Mouse (Mus musculus): Measurements from ENCODE around the gene March8. TPM values are rescaled to one million over a fixed set of nuclear protein-coding genes. Genes with fewer than 3 reads are reported as not detected.
"Not testable (repeated sequence)": the region's sequence is repeated elsewhere in the genome, so short reads cannot be mapped to it uniquely, and the experiment has no call there.

Gene March8
- polyA plus RNA-seq, 1 experiment from 2014 or later = 42.0 TPM

- no peaks in the 10 kb centered on the region; the same call in 1 of the 2 replicates for H3K4me1 ChIP-seq (replicated peaks)
- DNase-seq (ENCODE audit: low spot score) = no peak
- no peaks in the 10 kb centered on the region for H3K27me3 ChIP-seq (ENCODE audit: insufficient read depth, poor library complexity, severe bottlenecking)
- H3K4me3 ChIP-seq = no peak overlapping the region
- no peaks in the 10 kb centered on the region for H3K36me3 ChIP-seq
- WGBS = 88% methylated on average over 1 of the region's 1 CpGs
- no peak overlapping the region for H3K27ac ChIP-seq
- H3K9me3 ChIP-seq = no peaks in the 10 kb centered on the region
Measured at GRCm38 (mm10) chr6:116353428-116353827, 15.6 kb downstream of the March8 start.

DNA sequence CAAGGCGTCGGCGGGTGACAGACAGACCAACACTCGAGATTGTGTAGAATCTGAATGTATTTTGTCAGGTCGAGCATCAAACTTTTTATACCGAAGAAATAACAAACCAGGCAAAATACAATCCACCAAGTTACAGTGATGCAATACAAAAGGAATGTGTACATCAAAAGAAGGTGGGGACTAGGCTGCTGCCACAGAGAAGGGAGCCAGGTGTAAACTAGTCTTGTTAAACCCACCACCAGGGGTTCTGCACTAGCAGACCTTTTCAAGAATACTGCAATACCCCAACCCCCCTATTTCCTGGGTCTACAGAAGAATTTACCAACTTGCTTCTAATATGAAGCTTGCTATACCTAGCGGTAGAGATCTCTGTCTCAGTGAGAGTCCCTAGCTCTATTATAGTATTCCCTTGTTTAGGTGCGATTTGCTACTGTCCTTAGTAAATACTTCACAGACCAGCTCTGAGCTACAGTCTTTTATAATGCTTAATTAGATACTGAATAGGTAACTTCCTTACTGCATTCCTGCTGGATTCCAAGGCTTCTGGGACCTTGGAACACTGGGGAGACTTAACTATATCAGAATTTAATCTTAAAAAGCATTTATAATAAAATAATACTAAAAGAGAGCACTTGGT, 18.6 kb downstream of the March8 start:
- H3K27ac ChIP-seq; DNase-seq (ENCODE audit: low spot score); H3K4me1 ChIP-seq (replicated peaks); H3K9me3 ChIP-seq; H3K4me3 ChIP-seq; H3K36me3 ChIP-seq; H3K27me3 ChIP-seq (ENCODE audit: insufficient read depth, poor library complexity, severe bottlenecking): not testable (repeated sequence)
- 76% methylated on average over 8 of the region's 8 CpGs for WGBS

DNA sequence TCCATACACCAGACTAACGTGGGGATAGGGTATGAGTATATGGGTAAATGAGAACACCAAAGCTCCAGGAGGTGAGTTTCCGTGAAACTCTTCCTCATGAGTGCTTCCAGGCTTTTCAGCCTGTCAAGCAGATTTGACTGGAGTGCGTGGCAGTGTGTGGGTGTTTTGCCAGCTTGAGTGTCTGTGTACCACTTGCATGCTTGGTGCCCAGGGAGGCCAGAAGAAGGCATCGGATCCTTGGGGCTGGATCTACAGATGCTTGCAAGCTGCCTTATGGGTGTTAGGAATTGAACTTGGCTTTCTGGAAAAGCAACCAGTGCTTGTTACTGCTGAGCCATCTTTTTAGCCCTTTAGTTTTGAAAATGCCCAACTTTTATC, 19.1 kb downstream of the March8 start:
- DNase-seq (ENCODE audit: low spot score) = no peak
- Histone ChIP-seq H3K4me1 (replicated peaks) (no peaks in the 10 kb centered on the region; the same call in 1 of the 2 replicates), H3K27me3 (ENCODE audit: insufficient read depth, poor library complexity, severe bottlenecking) (no peaks in the 10 kb centered on the region), H3K36me3 (no peaks in the 10 kb centered on the region), H3K4me3 (no peak overlapping the region), H3K9me3 (no peaks in the 10 kb centered on the region), H3K27ac (no peak overlapping the region)
- WGBS = 74% methylated on average over 4 of the region's 4 CpGs

DNA sequence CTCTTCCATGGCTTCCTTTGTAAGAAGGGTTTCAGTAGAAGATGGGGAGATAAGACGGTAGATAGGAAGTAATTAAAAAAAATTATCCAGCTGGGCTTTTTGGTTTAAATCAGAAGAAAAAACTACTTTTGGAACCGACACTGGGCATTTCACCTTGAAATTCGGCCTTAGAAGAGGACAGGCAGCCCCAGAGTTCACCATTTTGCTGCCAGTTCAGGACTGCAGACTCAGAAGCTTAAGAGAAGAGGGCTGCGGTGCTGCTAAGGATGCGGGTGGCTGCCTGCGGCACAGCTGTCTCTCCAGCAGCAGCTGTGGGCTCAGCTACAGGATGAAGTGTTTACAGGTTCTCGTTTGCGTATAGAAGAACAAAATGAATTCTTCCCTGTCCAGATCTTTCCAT, 20.2 kb downstream of the March8 start:
- H3K27me3 ChIP-seq (ENCODE audit: insufficient read depth, poor library complexity, severe bottlenecking) = no peaks in the 10 kb centered on the region
- WGBS = 77% methylated on average over 8 of the region's 8 CpGs

GRCm38 (mm10) chr6:116359256-116359655, 21.4 kb downstream of the March8 start:
- H3K9me3 ChIP-seq = no peaks in the 10 kb centered on the region
- WGBS = 87% methylated on average over 3 of the region's 3 CpGs
- no peaks in the 10 kb centered on the region for H3K36me3 ChIP-seq
- no peaks in the 10 kb centered on the region for H3K27me3 ChIP-seq (ENCODE audit: insufficient read depth, poor library complexity, severe bottlenecking)
- H3K4me1 ChIP-seq (replicated peaks) = no peaks in the 10 kb centered on the region; the same call in 1 of the 2 replicates
- DNase-seq (ENCODE audit: low spot score) = no peak
- H3K4me3 ChIP-seq = no peak overlapping the region
- no peak overlapping the region for H3K27ac ChIP-seq

More for the DNA sequence above, 20.2 kb downstream of the March8 start:
- H3K9me3 ChIP-seq = no peaks in the 10 kb centered on the region
- H3K27ac ChIP-seq = no peak overlapping the region
- no peak for DNase-seq (ENCODE audit: low spot score)
- H3K4me1 ChIP-seq (replicated peaks) = no peaks in the 10 kb centered on the region; the same call in 1 of the 2 replicates
- no peak overlapping the region for H3K4me3 ChIP-seq
- H3K36me3 ChIP-seq = no peaks in the 10 kb centered on the region

DNA sequence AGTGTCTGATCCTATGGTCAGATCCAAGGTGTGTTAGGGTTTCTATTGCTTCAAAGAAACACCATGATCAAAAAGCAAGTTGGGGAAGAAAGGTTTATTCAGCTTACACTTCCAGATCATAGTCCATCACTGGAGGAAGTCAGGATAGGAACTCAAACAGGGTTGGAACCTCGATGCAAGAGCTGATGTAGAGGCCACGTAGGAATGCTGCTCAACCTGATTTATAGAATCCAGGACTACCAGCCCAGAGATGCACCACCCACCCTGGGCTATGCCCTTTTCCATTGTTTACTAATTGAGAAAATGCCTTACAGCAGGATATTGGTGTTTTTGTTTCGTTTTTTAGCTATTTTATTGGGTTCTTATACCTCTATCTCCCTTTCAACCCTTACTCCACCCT, 23.6 kb downstream of the March8 start:
- no peak for DNase-seq (ENCODE audit: low spot score)
- Histone ChIP-seq H3K4me3 (no peak overlapping the region), H3K36me3 (no peaks in the 10 kb centered on the region), H3K9me3 (0 out of 2 replicates have a peak, but pooled peaks cover 2% of the 10 kb centered on the region), H3K27me3 (ENCODE audit: insufficient read depth, poor library complexity, severe bottlenecking) (no peaks in the 10 kb centered on the region), H3K4me1 (replicated peaks) (no peaks in the 10 kb centered on the region; the same call in 1 of the 2 replicates), H3K27ac (no peak overlapping the region)
- WGBS = 91% methylated on average over 3 of the region's 3 CpGs

DNA sequence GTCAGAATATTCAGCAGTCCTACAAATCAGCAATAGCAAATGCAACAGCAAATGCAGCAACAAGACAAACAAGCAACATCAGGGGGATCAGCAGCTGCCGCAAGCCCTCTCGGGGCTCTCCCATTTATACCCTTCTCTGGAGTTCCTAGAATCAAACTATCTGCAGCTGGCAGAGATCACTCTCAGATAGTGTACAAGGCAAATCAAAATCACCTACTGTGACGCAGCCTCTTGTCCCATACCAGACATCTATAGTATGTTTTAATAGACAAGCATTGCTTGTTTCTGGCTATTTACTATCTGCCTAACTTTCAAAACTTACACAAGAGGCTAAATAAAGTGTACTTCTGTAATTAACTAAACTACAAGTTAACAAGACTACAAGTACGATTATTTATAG, 24.2 kb downstream of the March8 start:
- no peaks in the 10 kb centered on the region; the same call in 1 of the 2 replicates for H3K4me1 ChIP-seq (replicated peaks)
- WGBS = 94% methylated on average over 4 of the region's 4 CpGs
- H3K9me3 ChIP-seq = 0 out of 2 replicates have a peak, but pooled peaks cover 2% of the 10 kb centered on the region
- H3K27me3 ChIP-seq (ENCODE audit: insufficient read depth, poor library complexity, severe bottlenecking) = no peaks in the 10 kb centered on the region
- H3K4me3 ChIP-seq = no peak overlapping the region
- H3K27ac ChIP-seq = no peak overlapping the region
- DNase-seq (ENCODE audit: low spot score) = no peak
- H3K36me3 ChIP-seq = no peaks in the 10 kb centered on the region

- 87% methylated on average over 11 of the region's 11 CpGs for WGBS
- DNase-seq (ENCODE audit: low spot score) = no peak
- Histone ChIP-seq H3K4me1 (replicated peaks) (0 out of 2 replicates have a peak, but pooled peaks cover 3% of the 10 kb centered on the region), H3K27ac (no peak overlapping the region), H3K27me3 (ENCODE audit: insufficient read depth, poor library complexity, severe bottlenecking) (no peaks in the 10 kb centered on the region), H3K4me3 (no peak overlapping the region), H3K9me3 (0 out of 2 replicates have a peak, but pooled peaks cover 2% of the 10 kb centered on the region), H3K36me3 (no peaks in the 10 kb centered on the region)
Measured at GRCm38 (mm10) chr6:116367971-116368370, 30.1 kb downstream of the March8 start.

GRCm38 (mm10) chr6:116369811-116370210, 32.0 kb downstream of the March8 start:
- WGBS = 93% methylated on average over 1 of the region's 1 CpGs
- H3K27me3 ChIP-seq (ENCODE audit: insufficient read depth, poor library complexity, severe bottlenecking) = no peaks in the 10 kb centered on the region
- no peak for DNase-seq (ENCODE audit: low spot score)
- no peaks in the 10 kb centered on the region for H3K9me3 ChIP-seq
- no peak overlapping the region for H3K27ac ChIP-seq
- no peaks in the 10 kb centered on the region for H3K36me3 ChIP-seq
- H3K4me1 ChIP-seq (replicated peaks) = 0 out of 2 replicates have a peak, but pooled peaks cover 3% of the 10 kb centered on the region
- H3K4me3 ChIP-seq = no peak overlapping the region

DNA sequence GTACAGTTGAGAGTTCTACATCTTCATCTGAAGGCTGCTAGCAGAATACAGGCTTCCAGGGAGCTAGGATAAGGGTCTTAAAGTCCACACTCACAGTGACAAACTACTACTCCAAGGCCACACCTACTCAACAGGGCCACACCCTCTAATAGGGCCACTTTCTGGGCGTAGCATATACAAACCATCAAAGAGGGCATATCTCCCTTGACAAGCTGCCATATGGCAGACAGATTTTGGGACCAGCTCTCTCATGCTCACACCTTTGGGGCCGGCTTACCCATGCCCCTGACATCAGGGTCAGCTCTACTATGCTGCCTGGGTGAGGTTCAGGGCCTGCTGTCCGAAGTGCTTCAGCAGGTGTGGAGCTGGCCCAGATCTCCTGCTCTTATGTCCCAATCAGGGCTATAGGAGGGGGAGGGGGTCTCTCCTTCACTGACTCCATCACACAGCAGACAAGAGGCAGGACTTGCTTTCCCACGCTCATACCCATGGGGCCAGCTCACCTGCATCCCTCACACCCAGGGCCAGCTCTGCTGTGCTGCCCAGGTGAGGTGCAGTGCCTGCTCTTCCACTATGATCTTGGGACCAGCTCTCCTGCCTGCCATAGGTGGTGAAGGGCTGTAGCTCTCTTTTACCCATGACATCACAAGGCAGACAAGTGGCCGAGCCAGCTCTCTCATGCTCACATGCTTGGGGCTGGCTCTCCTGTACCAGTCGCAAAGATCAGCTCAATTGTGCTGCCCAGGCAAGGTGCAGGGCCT, 32.6 kb downstream of the March8 start:
- Histone ChIP-seq H3K4me3 (no peak overlapping the region), H3K27ac (no peak overlapping the region), H3K9me3 (no peaks in the 10 kb centered on the region), H3K36me3 (no peaks in the 10 kb centered on the region), H3K4me1 (replicated peaks) (0 out of 2 replicates have a peak, but pooled peaks cover 3% of the 10 kb centered on the region), H3K27me3 (ENCODE audit: insufficient read depth, poor library complexity, severe bottlenecking) (no peaks in the 10 kb centered on the region)
- DNase-seq (ENCODE audit: low spot score) = no peak
- WGBS = 81% methylated on average over 6 of the region's 6 CpGs

- DNase-seq (ENCODE audit: low spot score) = no peak
- Histone ChIP-seq H3K4me1 (replicated peaks) (0 out of 2 replicates have a peak, but pooled peaks cover 3% of the 10 kb centered on the region), H3K4me3 (no peak overlapping the region), H3K27ac (no peak overlapping the region), H3K27me3 (ENCODE audit: insufficient read depth, poor library complexity, severe bottlenecking) (no peaks in the 10 kb centered on the region), H3K9me3 (no peaks in the 10 kb centered on the region), H3K36me3 (peaks cover under 1% of the 10 kb centered on the region; the same call in 1 of the 2 replicates)
- WGBS = 94% methylated on average over 3 of the region's 3 CpGs
Measured at GRCm38 (mm10) chr6:116371500-116371899, 33.7 kb downstream of the March8 start.

DNA sequence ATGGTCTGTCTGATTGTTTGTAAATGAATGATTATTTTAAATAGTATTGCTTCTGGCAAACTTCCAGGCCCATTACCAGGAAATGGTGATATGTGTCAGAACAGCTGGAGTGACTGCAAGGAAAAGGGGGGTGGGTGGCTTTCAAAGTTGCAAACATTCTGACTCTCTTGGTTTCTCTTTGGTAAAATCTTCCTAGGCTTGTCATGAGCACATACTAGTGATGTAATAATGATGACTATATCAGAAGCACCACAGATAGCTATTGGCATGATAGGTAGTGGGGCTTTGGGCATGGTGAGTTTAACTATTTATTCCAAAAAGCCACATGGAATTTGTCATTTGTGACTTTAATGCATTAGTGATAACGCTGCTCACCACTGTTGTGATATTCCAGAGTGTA, 36.3 kb downstream of the March8 start:
- no peak overlapping the region for H3K4me3 ChIP-seq
- H3K9me3 ChIP-seq = no peaks in the 10 kb centered on the region
- H3K27ac ChIP-seq = no peak overlapping the region
- 91% methylated on average over 1 of the region's 1 CpGs for WGBS
- H3K36me3 ChIP-seq = peaks cover 16% of the 10 kb centered on the region
- 0 out of 2 replicates have a peak, but pooled peaks cover 3% of the 10 kb centered on the region for H3K4me1 ChIP-seq (replicated peaks)
- H3K27me3 ChIP-seq (ENCODE audit: insufficient read depth, poor library complexity, severe bottlenecking) = no peaks in the 10 kb centered on the region
- DNase-seq (ENCODE audit: low spot score) = no peak

DNA sequence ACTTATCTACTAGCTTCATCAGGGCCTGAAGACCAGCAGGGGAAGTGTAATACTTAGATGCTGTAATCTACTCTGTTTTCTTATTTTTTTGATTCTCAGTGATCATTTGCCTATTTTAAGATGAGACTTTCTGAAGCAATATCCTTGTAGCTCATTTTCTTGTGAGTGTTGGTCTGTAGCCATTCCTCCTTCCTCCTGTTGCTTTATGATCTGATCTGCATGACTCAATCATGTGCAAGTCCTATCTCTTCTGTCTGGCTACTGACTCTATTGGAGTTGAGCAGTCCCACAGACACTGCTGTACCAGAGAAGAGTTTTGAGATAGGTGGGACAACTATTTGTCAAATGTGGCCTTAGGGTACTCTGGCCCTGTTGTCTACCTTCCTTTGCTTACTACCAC, 36.8 kb downstream of the March8 start:
- H3K36me3 ChIP-seq = peaks cover 16% of the 10 kb centered on the region
- no peak overlapping the region for H3K4me3 ChIP-seq
- DNase-seq (ENCODE audit: low spot score) = no peak
- H3K27ac ChIP-seq = no peak overlapping the region
- no peaks in the 10 kb centered on the region for H3K27me3 ChIP-seq (ENCODE audit: insufficient read depth, poor library complexity, severe bottlenecking)
- no peaks in the 10 kb centered on the region for H3K9me3 ChIP-seq
- H3K4me1 ChIP-seq (replicated peaks) = 0 out of 2 replicates have a peak, but pooled peaks cover 3% of the 10 kb centered on the region
